Comparison of ENCODE assay signal across 11 mouse cellular contexts in genomic region chr9:50887351-50887750, GRCm38 (mm10). TPM values are rescaled to one million over a fixed set of nuclear protein-coding genes. Genes with fewer than 3 reads are reported as not detected.
A peak's percentile ranks its signal among the peaks of the same experiment; 100 is the strongest.
DNase-seq lines count a peak whose midpoint lies in the region; ATAC-seq lines count a peak whose summit lies in the region.
"Had no signal": no experiment of that assay in that cellular context is flagged by ENCODE, and none has a peak within 500 bp of the region (broad histone marks: within the 10 kb centered on the region; RNA-seq: fewer than 3 reads in every experiment).

No protein-coding gene starts in this region.

- H3K36me3 ChIP-seq in hindbrain, embryonic 16.5 days (ENCODE audit: control insufficient read depth, insufficient read depth, low read length) = no peaks in the 10 kb centered on the region; the same call in 1 of the 2 replicates
- H3K36me3 ChIP-seq in hindbrain, embryonic 11.5 days (ENCODE audit: control insufficient read depth, insufficient read depth, low read length) = no peaks in the 10 kb centered on the region

- no peaks in the 10 kb centered on the region for H3K27me3 ChIP-seq in hindbrain, embryonic 16.5 days (replicated peaks; ENCODE audit: control insufficient read depth, insufficient read depth, low read length)
- H3K27me3 ChIP-seq in hindbrain, embryonic 11.5 days (ENCODE audit: control insufficient read depth, insufficient read depth, low read length) = no peaks in the 10 kb centered on the region
- H3K27me3 ChIP-seq: liver, embryonic 15.5 days had no signal

- peak; percentile 60; the same call in 1 of the 2 replicates for ATAC-seq in hindbrain, embryonic 16.5 days
- ATAC-seq in hindbrain, embryonic 11.5 days (ENCODE audit: low FRiP score) = no peak
- ATAC-seq: activated CD4-positive, CD25-positive, alpha-beta regulatory T cell, adult 4 months had no signal

- no peaks in the 10 kb centered on the region for H3K9me3 ChIP-seq in hindbrain, embryonic 16.5 days (ENCODE audit: control insufficient read depth, low read length)
- no peaks in the 10 kb centered on the region for H3K9me3 ChIP-seq in hindbrain, embryonic 11.5 days (ENCODE audit: control insufficient read depth, low read length)
- H3K9me3 ChIP-seq: liver, embryonic 15.5 days had no signal

- no peak overlapping the region for H3K9ac ChIP-seq in hindbrain, embryonic 16.5 days (ENCODE audit: low read depth, low read length)
- no peak overlapping the region for H3K9ac ChIP-seq in hindbrain, embryonic 11.5 days (ENCODE audit: low read depth, low read length)
- H3K9ac ChIP-seq: liver, embryonic 15.5 days had no signal

- H3K4me2 ChIP-seq in hindbrain, embryonic 16.5 days (ENCODE audit: low read length) = no peak overlapping the region
- H3K4me2 ChIP-seq in hindbrain, embryonic 11.5 days (replicated peaks; ENCODE audit: low read depth, low read length) = no peak overlapping the region
- H3K4me2 ChIP-seq: liver, embryonic 15.5 days had no signal

- WGBS in hindbrain, embryonic 16.5 days = 51% methylated on average over 4 of the region's 4 CpGs
- 51% methylated on average over 4 of the region's 4 CpGs for WGBS in hindbrain, embryonic 11.5 days

- H3K4me3 ChIP-seq in hindbrain, embryonic 16.5 days (ENCODE audit: low read length) = no peak overlapping the region
- no peak overlapping the region for H3K4me3 ChIP-seq in hindbrain, embryonic 11.5 days (ENCODE audit: low read depth, low read length)
- H3K4me3 ChIP-seq: liver, embryonic 15.5 days had no signal

- DNase-seq in adrenal gland, postnatal 14 days = peak; percentile 30
- DNase-seq in adrenal gland, postnatal 10 days = no peak
- DNase-seq in hindbrain, embryonic 11.5 days (ENCODE audit: low spot score) = no peak
- peak; percentile 79 for DNase-seq in adipocyte (ENCODE audit: low spot score)
- peak; percentile 70 for DNase-seq in lung, postnatal 25 days (ENCODE audit: low spot score)
- DNase-seq in layer of hippocampus, postnatal 14 days (ENCODE audit: low spot score in 2 of 2) = no peak
- no peak for DNase-seq in ovary, adult 18-20 months (ENCODE audit: low spot score)
- DNase-seq: thymus, postnatal 25 days had no signal

- peaks cover 16% of the 10 kb centered on the region for H3K4me1 ChIP-seq in hindbrain, embryonic 16.5 days (ENCODE audit: control insufficient read depth, insufficient read depth, low read depth, low read length)
- no peaks in the 10 kb centered on the region for H3K4me1 ChIP-seq in hindbrain, embryonic 11.5 days (replicated peaks; ENCODE audit: control insufficient read depth, insufficient read depth, low read length)

- H3K27ac ChIP-seq in hindbrain, embryonic 16.5 days (ENCODE audit: low read depth, low read length) = no peak overlapping the region
- H3K27ac ChIP-seq in hindbrain, embryonic 11.5 days (ENCODE audit: low read depth, low read length) = no peak overlapping the region
- H3K27ac ChIP-seq: liver, embryonic 15.5 days had no signal

RNA-seq across cellular contexts. Expression of gene Ppp2r1b, which starts 42.2 kb away (rescaled TPM):
- 32.3 and 34.4 TPM in 2 replicates for total RNA-seq in adrenal gland, postnatal 14 days (2021)
- 10 to 100 TPM; 35.1 to 36.5 TPM for total RNA-seq in adrenal gland, postnatal 10 days (2021)
- 41.1 and 48.1 TPM in 2 replicates for polyA plus RNA-seq in hindbrain, embryonic 16.5 days (2015; fragmentation: Nextera tagmentation; extraction: Ambion mirVana)
- polyA plus RNA-seq in hindbrain, embryonic 11.5 days (2014; fragmentation: Nextera tagmentation; extraction: Ambion mirVana) = 105 and 118 TPM in 2 replicates
- total RNA-seq in layer of hippocampus, postnatal 14 days (2021) = 10 to 100 TPM; 14.3 to 16.8 TPM

Comparison
In these comparisons a context has a peak if more than half of its experiments do, and no peak if none do; other contexts are left out.
1. DNase-seq: peak in adrenal gland, postnatal 14 days (single experiment), adipocyte (single experiment) and lung, postnatal 25 days (single experiment); none in adrenal gland, postnatal 10 days (single experiment), hindbrain, embryonic 11.5 days (single experiment), layer of hippocampus, postnatal 14 days (0 of 2) and ovary, adult 18-20 months (single experiment).